Mouse (Mus musculus) hematopoietic stem cell, adult 5-6 weeks (primary cell): ENCODE measurements around the gene E4f1. TPM values are rescaled to one million over a fixed set of nuclear protein-coding genes. Genes with fewer than 3 reads are reported as not detected.
A peak's percentile ranks its signal among the peaks of the same experiment; 100 is the strongest.

Experiments used
- ATAC-seq, 2 experiments: fragments of 125-278 bp in 1 of 2; replicated peaks in 1 of 2; 2 replicates each; pipeline ENCODE4 v1.8.0; 2016 to 2017; ENCODE audit warnings: inconsistent platforms in 2 of 2, mild to moderate bottlenecking in 2 of 2, moderate number of reproducible peaks in 2 of 2, low read depth in 1 of 2, moderate TSS enrichment in 1 of 2; ENCODE audit not compliant: low FRiP score in 2 of 2, poor library complexity in 2 of 2, severe bottlenecking in 2 of 2, insufficient read depth in 1 of 2, low TSS enrichment in 1 of 2
- total RNA-seq: library from RNA; stranded (forward); fragments of 172-1452, 232-1000 nt; gene quantifications from 2 replicates; pipeline ENCODE4 v1.2.3, GENCODE M21; 2017

The E4f1 gene
- total RNA-seq, 1 experiment from 2014 or later, result 22.6 TPM

- peak in 1 of 2 experiments; percentile 14; a peak in 1 of 4 replicates for ATAC-seq
These were observed 18.1 kb upstream of the E4f1 start, which contains the start of gene Caskin1 for GRCm38 (mm10) chr17:24488186-24488661. TSS of gene Caskin1 (plus strand) at chr17:24488601.

- no peak for ATAC-seq
These were observed 15.2 kb upstream of the E4f1 start for GRCm38 (mm10) chr17:24485090-24485860.

- ATAC-seq, result no peak
These were observed 13.4 kb upstream of the E4f1 start for GRCm38 (mm10) chr17:24483495-24483894.

GRCm38 (mm10) chr17:24481027-24481815 lies 11.1 kb upstream of the E4f1 start:
- no peak for ATAC-seq

- ATAC-seq, result no peak
These were observed 10.2 kb upstream of the E4f1 start for GRCm38 (mm10) chr17:24480201-24480826.

- ATAC-seq, result no peak
These were observed 9.3 kb upstream of the E4f1 start for GRCm38 (mm10) chr17:24479431-24479830.

GRCm38 (mm10) chr17:24478663-24479380 lies 8.7 kb upstream of the E4f1 start, which contains the start of gene Mlst8:
TSS of gene Mlst8 (minus strand) at chr17:24479078.
- peak; percentile 92 to 94 for ATAC-seq

GRCm38 (mm10) chr17:24477985-24478600 lies 8.0 kb upstream of the E4f1 start:
- ATAC-seq, result no peak

GRCm38 (mm10) chr17:24477053-24477984 lies 7.2 kb upstream of the E4f1 start:
- peak in 1 of 2 experiments; percentile 15; a peak in 1 of 4 replicates for ATAC-seq

GRCm38 (mm10) chr17:24476022-24476776 lies 6.1 kb upstream of the E4f1 start:
- no peak for ATAC-seq

- no peak for ATAC-seq
These were observed 5.5 kb upstream of the E4f1 start for GRCm38 (mm10) chr17:24475586-24475985.

- ATAC-seq, result no peak
These were observed 4.4 kb upstream of the E4f1 start for GRCm38 (mm10) chr17:24474557-24474956.

GRCm38 (mm10) chr17:24473612-24474275 lies 3.6 kb upstream of the E4f1 start, which contains the start of gene Bricd5:
TSS of gene Bricd5 (plus strand) at chr17:24473884.
- ATAC-seq, result no peak

GRCm38 (mm10) chr17:24472512-24472911 lies 2.4 kb upstream of the E4f1 start:
- ATAC-seq, result no peak
